Mouse (Mus musculus) limb, embryonic 12.5 days (tissue): ENCODE results near the gene Tnfaip2. TPM values are rescaled to one million over a fixed set of nuclear protein-coding genes. Genes with fewer than 3 reads are reported as not detected.

ENCODE experiments used
- ATAC-seq: fragments of 200-750 bp; cut with Nextera tagmentation; 2 replicates; pipeline ENCODE4 v1.8.0; 2017; ENCODE audit warnings: low read depth, moderate TSS enrichment; ENCODE audit not compliant: insufficient number of reproducible peaks, insufficient read depth, low FRiP score, low TSS enrichment
- H3K27ac ChIP-seq: fragments of 300-500 bp; sonication (generic); 2 replicates; pipeline ENCODE4 v1.5.1; 2016; ENCODE audit warnings: mild to moderate bottlenecking, moderate library complexity
- H3K27me3 ChIP-seq: fragments of 300-500 bp; sonication (generic); 2 replicates; pipeline ENCODE4 v1.6.1; 2016; ENCODE audit warnings: mild to moderate bottlenecking, moderate library complexity
- H3K36me3 ChIP-seq: fragments of 300-500 bp; sonication (generic); 2 replicates; pipeline ENCODE4 v1.6.1; 2016; ENCODE audit warnings: mild to moderate bottlenecking, moderate library complexity
- H3K4me1 ChIP-seq: fragments of 300-500 bp; sonication (generic); replicated peaks from 2 replicates; pipeline ENCODE4 v1.6.1; 2016
- H3K4me2 ChIP-seq: fragments of 300-500 bp; sonication (generic); 2 replicates; pipeline ENCODE4 v1.6.1; 2016; ENCODE audit warnings: mild to moderate bottlenecking, moderate library complexity
- H3K4me3 ChIP-seq: fragments of 300-500 bp; sonication (generic); replicated peaks from 2 replicates; pipeline ENCODE4 v1.5.1; 2016; ENCODE audit warnings: mild to moderate bottlenecking
- H3K9ac ChIP-seq: fragments of 300-500 bp; sonication (generic); replicated peaks from 2 replicates; pipeline ENCODE4 v1.6.1; 2016; ENCODE audit warnings: mild to moderate bottlenecking, moderate library complexity
- H3K9me3 ChIP-seq: fragments of 300-500 bp; sonication (generic); 2 replicates; pipeline ENCODE4 v1.6.1; 2016; ENCODE audit warnings: mild to moderate bottlenecking, moderate library complexity
- WGBS: fragments of 180-500 bp; shearing (Covaris S2); methylation state at CpG from one replicate; pipeline ENCODE4 v1.1.7; 2016; 5-methylcytosine and 5-hydroxymethylcytosine counted together
- polyA plus RNA-seq: library from polyadenylated mRNA; unstranded; fragments of >200 nt; fragmentation: Nextera tagmentation; extraction: Ambion mirVana; gene quantifications from 2 replicates; pipeline ENCODE4 v1.2.1, GENCODE M21; 2016

The Tnfaip2 gene
- polyA plus RNA-seq, 1 experiment from 2014 or later: 4.1 TPM

DNA sequence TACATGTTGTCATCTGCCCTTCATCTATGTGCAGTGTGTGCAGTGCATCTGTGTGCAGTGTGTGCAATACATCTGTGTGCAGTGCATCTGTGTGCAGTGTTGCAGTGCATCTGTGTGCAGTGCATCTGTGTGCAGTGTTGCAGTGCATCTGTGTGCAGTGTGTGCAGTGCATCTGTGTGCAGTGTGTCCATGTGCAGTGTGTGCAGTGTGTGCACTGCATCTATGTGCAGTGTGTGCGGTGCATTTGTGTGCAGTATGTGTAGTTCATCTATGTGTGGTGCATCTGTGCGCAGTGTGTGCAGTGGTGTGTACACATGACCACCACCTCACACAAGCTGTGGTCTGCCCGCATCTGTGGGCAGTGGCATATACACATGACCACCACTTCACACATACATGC lies 24.1 kb downstream of the Tnfaip2 start:
- no peaks in the 10 kb centered on the region for H3K4me1 ChIP-seq
- H3K4me3 ChIP-seq: no peak overlapping the region
- WGBS: 93% methylated on average over 3 of the region's 3 CpGs
- no peak overlapping the region for H3K9ac ChIP-seq
- no peak for ATAC-seq
- H3K27me3 ChIP-seq: peaks cover 20% of the 10 kb centered on the region
- no peaks in the 10 kb centered on the region for H3K9me3 ChIP-seq
- H3K4me2 ChIP-seq: no peak overlapping the region
- no peaks in the 10 kb centered on the region for H3K36me3 ChIP-seq
- no peak overlapping the region for H3K27ac ChIP-seq

DNA sequence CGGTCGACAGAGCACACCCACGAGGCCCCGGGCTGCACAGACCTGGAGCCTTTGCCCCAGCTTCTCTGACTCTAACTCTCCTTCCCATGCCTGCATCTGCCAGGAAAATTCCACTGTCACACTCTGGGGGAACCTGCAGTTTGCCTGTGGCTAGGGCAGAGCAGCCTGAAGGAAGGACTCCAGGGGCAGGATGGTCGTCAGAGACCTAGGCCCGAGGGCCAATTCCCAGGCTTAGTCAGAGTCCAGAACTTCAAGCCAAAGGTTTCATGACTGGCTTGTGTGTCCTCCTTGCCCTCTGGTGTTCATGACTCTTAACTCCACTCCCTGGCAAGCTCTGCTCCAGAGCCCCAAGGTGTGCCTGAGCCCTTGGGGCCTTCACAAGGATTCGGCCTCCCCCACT lies 25.9 kb downstream of the Tnfaip2 start:
- no peak overlapping the region for H3K4me2 ChIP-seq
- no peak overlapping the region for H3K9ac ChIP-seq
- H3K4me1 ChIP-seq: no peaks in the 10 kb centered on the region
- no peak for ATAC-seq
- WGBS: 70% methylated on average over 7 of the region's 7 CpGs
- no peak overlapping the region for H3K4me3 ChIP-seq
- H3K36me3 ChIP-seq: no peaks in the 10 kb centered on the region
- H3K27me3 ChIP-seq: peaks cover 19% of the 10 kb centered on the region
- no peaks in the 10 kb centered on the region for H3K9me3 ChIP-seq
- no peak overlapping the region for H3K27ac ChIP-seq

DNA sequence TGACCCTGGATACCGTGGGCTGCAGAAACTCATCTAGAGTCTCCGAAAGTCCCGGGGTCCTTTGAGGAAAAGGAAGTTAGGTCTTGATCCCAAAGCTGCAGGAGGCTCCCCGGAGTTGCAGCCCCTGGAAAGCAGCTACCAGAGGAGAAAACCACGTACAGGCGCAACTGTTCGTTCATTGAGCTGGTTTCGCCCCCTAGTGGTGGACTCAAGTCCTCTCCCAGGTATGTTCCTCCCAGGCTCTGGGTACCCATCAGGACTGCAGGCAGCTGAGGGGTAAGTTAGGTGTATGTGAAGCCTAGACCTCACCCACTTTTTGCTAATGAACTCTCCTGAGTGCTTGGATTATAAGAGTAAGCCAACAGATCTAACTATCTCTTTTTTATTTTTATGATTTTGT lies 27.2 kb downstream of the Tnfaip2 start:
- 8% methylated on average over 8 of the region's 8 CpGs for WGBS
- Histone ChIP-seq H3K4me1 (no peaks in the 10 kb centered on the region), H3K9me3 (no peaks in the 10 kb centered on the region), H3K9ac (no peak overlapping the region), H3K27ac (no peak overlapping the region), H3K4me3 (no peak overlapping the region), H3K4me2 (no peak overlapping the region), H3K27me3 (peaks cover 13% of the 10 kb centered on the region), H3K36me3 (no peaks in the 10 kb centered on the region)
- no peak; the same call in 1 of the 2 replicates for ATAC-seq

DNA sequence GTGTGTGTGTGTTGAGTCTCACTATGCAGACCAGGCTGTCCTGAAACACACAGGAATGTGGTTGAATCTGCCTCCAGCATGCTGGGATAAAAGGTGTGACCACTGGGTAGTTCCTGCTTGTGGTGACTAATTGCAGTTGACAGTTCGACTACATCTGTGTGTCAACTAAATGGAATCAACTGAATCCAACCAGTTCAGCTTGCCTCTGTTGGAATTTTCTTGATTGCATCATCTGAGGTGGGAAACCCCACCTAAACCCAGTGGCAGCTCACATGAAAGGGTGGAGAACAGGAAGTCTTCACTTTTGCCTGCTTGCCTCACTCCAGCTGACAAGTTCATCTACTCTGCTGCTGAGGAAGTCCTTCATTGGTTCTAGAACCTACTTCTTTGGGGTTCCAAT lies 28.9 kb downstream of the Tnfaip2 start:
- ATAC-seq: no peak
- peaks cover 13% of the 10 kb centered on the region for H3K27me3 ChIP-seq
- no peak overlapping the region for H3K9ac ChIP-seq
- no peaks in the 10 kb centered on the region for H3K36me3 ChIP-seq
- WGBS: 65% methylated on average over 1 of the region's 1 CpGs
- no peak overlapping the region for H3K27ac ChIP-seq
- no peak overlapping the region for H3K4me3 ChIP-seq
- H3K9me3 ChIP-seq: no peaks in the 10 kb centered on the region
- H3K4me1 ChIP-seq: peaks cover 5% of the 10 kb centered on the region; the same call in 1 of the 2 replicates
- no peak overlapping the region for H3K4me2 ChIP-seq

DNA sequence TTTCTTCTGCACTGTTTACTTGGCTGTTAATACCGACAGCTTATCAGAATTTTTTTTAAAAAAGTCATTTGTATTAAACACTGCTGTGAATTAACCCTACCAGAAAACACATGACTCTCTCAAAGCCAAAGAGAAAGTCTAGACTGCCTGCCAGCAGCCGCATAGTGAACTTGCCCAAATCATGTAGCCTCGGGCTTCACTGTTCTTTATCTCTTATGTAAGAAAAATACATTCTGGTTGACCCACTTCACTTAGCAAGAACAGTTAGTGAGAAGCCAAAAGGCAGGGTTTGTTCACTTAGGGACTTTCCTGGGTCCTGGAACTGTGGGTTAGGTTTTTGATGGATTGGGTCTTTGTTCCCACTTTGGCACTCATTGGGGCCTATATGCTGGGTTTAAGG lies 29.5 kb downstream of the Tnfaip2 start:
- no peak overlapping the region for H3K9ac ChIP-seq
- peaks cover 5% of the 10 kb centered on the region; the same call in 1 of the 2 replicates for H3K4me1 ChIP-seq
- no peaks in the 10 kb centered on the region for H3K9me3 ChIP-seq
- H3K4me2 ChIP-seq: no peak overlapping the region
- ATAC-seq: no peak
- H3K27me3 ChIP-seq: peaks cover 13% of the 10 kb centered on the region
- no peak overlapping the region for H3K27ac ChIP-seq
- no peak overlapping the region for H3K4me3 ChIP-seq
- no peaks in the 10 kb centered on the region for H3K36me3 ChIP-seq
- WGBS: 83% methylated on average over 3 of the region's 3 CpGs

DNA sequence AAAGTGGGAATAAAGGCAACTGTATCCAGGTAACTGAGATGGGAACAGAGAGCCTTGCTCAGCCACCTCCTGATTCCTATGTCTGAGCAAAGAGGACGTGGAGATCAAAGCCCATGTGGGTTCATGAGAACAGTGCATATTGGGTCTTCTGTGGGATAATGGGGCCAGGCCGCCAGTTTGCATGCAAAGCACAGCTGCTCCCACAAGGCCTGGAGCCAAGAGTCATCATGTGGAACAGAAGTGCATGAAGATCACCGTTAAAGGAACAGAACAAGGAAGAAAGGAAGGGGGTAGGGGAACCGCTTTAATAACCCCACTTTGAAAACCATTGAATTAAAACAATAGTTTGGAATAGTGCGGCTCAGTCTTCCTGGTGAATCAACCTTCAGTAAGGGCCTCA lies 30.6 kb downstream of the Tnfaip2 start:
- no peak for ATAC-seq
- Histone ChIP-seq H3K4me1 (peaks cover 5% of the 10 kb centered on the region; the same call in 1 of the 2 replicates), H3K27me3 (peaks cover 13% of the 10 kb centered on the region), H3K4me3 (no peak overlapping the region), H3K36me3 (no peaks in the 10 kb centered on the region), H3K4me2 (no peak overlapping the region), H3K27ac (no peak overlapping the region), H3K9ac (no peak overlapping the region), H3K9me3 (peaks cover 5% of the 10 kb centered on the region; the same call in 1 of the 2 replicates)
- WGBS: 82% methylated on average over 5 of the region's 5 CpGs

DNA sequence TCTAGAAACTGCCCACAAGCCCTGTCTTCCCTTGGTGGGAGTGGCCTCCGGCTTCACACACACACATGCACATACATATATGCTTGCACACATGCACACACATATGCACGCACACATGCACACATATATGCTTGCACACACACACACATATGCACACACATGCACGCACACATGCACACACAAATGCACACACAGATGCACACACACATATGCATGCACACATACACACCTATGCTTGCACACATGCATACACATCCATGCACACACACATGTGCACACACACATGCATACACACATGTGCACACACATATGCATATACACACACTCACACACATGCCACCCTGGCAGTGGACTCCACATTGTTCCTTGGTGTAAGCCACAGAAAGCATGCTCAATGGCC lies 32.1 kb downstream of the Tnfaip2 start:
- Histone ChIP-seq H3K27me3 (peaks cover 4% of the 10 kb centered on the region), H3K4me1 (peaks cover 11% of the 10 kb centered on the region; the same call in 1 of the 2 replicates), H3K4me2 (no peak overlapping the region), H3K9me3 (peaks cover 5% of the 10 kb centered on the region; the same call in 1 of the 2 replicates), H3K9ac (no peak overlapping the region), H3K36me3 (no peaks in the 10 kb centered on the region), H3K27ac (no peak overlapping the region), H3K4me3 (no peak overlapping the region)
- no peak for ATAC-seq
- 94% methylated on average over 3 of the region's 3 CpGs for WGBS

DNA sequence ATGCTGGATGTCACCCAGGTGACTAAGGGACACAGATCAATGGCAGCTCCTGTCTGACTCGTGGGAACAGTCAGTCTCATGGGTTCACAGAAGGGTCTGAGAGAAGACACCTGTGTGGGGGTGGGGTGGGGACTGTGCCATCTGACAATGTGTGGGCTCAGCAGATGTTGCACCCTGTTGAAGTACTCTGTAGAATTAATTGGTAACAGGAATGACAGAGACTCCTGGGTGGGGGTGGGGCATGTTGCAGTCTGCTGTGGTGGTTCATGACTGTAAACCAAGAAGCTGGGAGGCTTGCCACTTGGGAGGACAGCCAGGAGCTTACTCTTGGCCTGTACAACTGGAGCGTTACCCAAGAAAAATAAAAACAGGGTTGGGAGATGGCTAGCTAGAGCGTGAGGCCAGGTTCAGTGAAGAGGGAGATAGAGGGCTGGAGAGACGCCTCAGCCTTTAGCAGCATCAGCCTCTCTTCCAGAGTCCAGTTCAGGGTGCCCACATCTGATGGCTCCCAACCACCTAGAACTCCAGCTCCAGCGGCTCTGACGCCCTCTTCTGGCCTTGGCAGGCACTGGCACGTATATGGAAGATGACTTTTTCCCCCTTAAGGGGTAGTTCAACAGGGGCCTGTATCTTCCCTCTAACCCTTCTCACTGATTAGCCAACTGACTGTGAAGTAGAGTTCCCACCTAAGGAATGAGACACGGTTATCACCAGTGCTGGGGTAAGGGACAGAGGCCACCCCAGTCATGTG lies 32.8 kb downstream of the Tnfaip2 start:
- no peak for ATAC-seq
- Histone ChIP-seq H3K27me3 (peaks cover 4% of the 10 kb centered on the region), H3K9ac (no peak overlapping the region), H3K36me3 (no peaks in the 10 kb centered on the region), H3K4me1 (peaks cover 11% of the 10 kb centered on the region; the same call in 1 of the 2 replicates), H3K27ac (no peak overlapping the region), H3K4me3 (no peak overlapping the region), H3K9me3 (peaks cover 5% of the 10 kb centered on the region; the same call in 1 of the 2 replicates), H3K4me2 (no peak overlapping the region)
- WGBS: 55% methylated on average over 8 of the region's 8 CpGs

DNA sequence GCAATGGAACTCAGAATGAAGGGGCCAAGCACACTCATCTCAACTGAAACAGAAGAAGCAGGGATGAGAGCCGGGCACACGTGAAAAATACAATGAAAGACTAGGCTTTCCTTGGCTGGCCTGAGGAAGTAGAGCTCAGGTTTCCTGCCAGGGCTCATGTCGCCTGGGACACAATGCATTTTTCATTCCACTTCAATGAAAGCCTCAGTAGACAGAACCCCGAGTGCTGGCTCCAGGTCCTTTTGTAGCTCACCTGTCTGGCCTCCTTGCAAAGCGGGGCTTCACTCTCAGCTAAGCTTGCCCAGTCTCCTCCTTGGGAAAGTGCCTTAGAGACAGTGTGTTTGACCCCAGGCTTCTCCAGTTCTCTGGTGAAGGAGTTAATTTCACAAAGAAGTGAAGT lies 36.7 kb downstream of the Tnfaip2 start:
- no peak overlapping the region for H3K9ac ChIP-seq
- H3K27ac ChIP-seq: no peak overlapping the region
- peaks cover 11% of the 10 kb centered on the region; the same call in 1 of the 2 replicates for H3K4me1 ChIP-seq
- peaks cover 19% of the 10 kb centered on the region for H3K27me3 ChIP-seq
- H3K4me3 ChIP-seq: no peak overlapping the region
- no peak for ATAC-seq
- H3K4me2 ChIP-seq: no peak overlapping the region
- H3K36me3 ChIP-seq: no peaks in the 10 kb centered on the region
- 55% methylated on average over 5 of the region's 5 CpGs for WGBS
- peaks cover 5% of the 10 kb centered on the region; the same call in 1 of the 2 replicates for H3K9me3 ChIP-seq

DNA sequence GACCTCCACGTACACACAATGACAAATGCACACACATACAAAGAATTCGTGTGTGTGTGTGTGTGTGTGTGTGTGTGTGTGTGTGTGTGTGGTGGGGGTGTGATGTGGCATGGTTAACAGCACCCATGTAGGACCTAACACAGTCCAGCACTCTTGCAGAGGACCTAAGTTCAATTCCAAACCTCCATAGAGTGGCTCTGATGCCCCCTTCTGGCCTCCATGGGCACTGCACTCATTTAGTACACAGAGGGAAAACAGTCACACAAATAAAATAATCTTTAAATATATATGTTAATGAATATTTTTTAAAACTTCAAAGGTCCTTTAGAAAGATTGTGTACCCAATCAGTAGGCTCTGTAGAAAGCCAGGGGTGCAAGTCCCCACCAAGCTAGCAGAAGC lies 37.6 kb downstream of the Tnfaip2 start:
- no peak for ATAC-seq
- Histone ChIP-seq H3K27ac (no peak overlapping the region), H3K4me3 (no peak overlapping the region), H3K4me1 (peaks cover 11% of the 10 kb centered on the region; the same call in 1 of the 2 replicates), H3K27me3 (peaks cover 29% of the 10 kb centered on the region), H3K36me3 (no peaks in the 10 kb centered on the region), H3K4me2 (no peak overlapping the region), H3K9me3 (peaks cover 5% of the 10 kb centered on the region; the same call in 1 of the 2 replicates), H3K9ac (no peak overlapping the region)
- WGBS: 70% methylated on average over 2 of the region's 2 CpGs

DNA sequence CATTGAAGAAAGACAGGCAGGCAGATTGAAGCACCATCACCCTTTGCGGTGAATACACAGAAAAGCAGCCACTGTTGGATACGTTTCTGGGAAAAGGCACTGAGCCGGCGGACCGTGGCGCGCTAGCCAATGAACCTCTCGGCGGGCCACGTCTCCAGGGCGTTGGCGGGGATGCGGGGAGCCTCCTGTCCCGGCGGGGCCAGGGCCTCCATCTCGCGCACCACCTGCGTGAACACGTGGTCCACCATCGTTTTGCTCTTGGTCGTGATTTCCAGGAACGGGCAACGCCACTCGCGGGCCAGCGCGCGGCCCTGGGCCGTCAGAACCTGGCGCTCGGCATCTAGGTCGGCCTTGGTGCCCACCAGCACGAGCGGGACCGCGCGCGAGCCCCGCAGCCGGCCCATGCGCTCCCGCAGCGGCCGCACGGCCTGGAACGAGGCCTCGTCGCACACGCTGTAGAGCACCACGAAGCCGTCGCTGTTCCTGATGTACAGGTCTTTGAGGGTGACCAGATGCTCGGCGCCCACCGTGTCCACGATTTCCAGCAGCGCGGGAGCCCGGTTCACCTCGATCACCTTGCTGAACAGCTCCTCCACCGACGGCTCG lies 42.9 kb downstream of the Tnfaip2 start:
- Histone ChIP-seq H3K9ac (peak overlapping the region; percentile 58), H3K27ac (no peak overlapping the region)
- 0 out of 2 replicates have a peak, but pooled peaks have one; percentile 8 for ATAC-seq

More for the DNA sequence above, 42.9 kb downstream of the Tnfaip2 start:
- WGBS: under 1% methylated on average over 63 of the region's 63 CpGs
- Histone ChIP-seq H3K4me1 (peaks cover 43% of the 10 kb centered on the region), H3K27me3 (peaks cover 78% of the 10 kb centered on the region), H3K4me2 (peak overlapping the region; percentile 87), H3K9me3 (no peaks in the 10 kb centered on the region), H3K36me3 (no peaks in the 10 kb centered on the region), H3K4me3 (peak overlapping the region; percentile 52)
